Mouse (Mus musculus): Measurements from ENCODE around the gene Gm10320. TPM values are rescaled to one million over a fixed set of nuclear protein-coding genes. Genes with fewer than 3 reads are reported as not detected.

Gene Gm10320
- total RNA-seq, 4 experiments from 2014 or later: not detected

- DNase-seq (ENCODE audit: low spot score in 2 of 2): no peak
Measured at GRCm38 (mm10) chr13:98469916-98470315, 21.9 kb downstream of the Gm10320 start.

DNA sequence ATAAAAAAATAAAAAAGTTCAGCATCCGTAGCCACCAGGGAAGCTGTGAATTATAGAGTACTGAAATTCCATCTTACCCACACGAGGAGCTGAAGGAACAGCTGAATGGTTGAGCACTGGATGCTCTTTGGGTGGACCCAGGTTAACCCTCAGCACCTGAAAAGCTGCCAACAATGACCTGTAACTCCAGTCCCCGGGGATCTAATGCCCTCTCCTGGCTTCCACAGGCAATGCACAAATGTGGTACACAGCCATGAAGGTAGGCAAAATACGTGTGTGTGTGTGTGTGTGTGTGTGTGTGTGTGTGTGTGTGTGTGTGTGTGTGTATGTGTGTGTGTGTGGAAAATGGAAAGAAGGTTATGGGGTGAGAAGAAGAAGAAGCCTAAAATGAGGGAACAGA, 30.3 kb downstream of the Gm10320 start:
- DNase-seq (ENCODE audit: low spot score in 2 of 2): no peak

DNA sequence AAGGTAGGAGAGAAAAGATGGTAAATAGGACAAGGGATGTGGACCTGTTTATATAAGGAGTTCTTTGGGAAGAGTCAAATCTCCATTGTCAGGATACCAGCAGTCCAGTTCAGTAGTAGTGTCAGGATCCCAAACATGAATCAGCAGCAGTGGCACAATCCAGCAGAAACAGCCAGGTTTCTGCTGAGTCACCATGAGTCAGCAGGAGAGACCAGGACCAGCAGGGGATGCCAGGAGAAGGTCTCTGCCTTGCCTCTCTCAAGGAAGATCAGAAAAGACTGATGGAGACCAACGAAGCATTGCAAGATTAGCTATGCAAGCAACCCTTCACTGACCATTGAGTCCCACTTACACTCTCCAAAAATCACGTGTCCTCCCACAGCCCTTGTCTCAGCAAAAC, 35.4 kb downstream of the Gm10320 start:
- DNase-seq (ENCODE audit: low spot score in 2 of 2): no peak

DNA sequence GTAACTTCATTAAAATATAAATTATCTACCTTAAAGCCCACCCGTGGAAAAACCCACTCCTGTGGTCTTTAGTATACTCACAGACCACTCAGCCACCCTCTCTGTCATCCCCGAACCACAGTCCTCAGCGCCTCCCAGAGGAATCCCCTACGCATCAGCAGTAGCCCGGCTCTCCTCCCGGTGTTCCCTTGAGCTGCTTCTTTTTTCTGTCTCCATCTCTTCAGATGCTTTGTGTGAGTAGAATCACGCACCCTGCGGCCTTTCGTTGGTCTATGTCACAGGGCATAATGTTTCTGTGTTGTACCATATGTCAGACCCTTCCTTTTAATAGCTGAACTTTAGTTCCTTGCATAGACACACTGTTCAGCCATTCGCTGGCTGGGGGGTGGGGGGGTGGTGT, 36.2 kb downstream of the Gm10320 start:
- no peak for DNase-seq (ENCODE audit: low spot score in 2 of 2)

DNA sequence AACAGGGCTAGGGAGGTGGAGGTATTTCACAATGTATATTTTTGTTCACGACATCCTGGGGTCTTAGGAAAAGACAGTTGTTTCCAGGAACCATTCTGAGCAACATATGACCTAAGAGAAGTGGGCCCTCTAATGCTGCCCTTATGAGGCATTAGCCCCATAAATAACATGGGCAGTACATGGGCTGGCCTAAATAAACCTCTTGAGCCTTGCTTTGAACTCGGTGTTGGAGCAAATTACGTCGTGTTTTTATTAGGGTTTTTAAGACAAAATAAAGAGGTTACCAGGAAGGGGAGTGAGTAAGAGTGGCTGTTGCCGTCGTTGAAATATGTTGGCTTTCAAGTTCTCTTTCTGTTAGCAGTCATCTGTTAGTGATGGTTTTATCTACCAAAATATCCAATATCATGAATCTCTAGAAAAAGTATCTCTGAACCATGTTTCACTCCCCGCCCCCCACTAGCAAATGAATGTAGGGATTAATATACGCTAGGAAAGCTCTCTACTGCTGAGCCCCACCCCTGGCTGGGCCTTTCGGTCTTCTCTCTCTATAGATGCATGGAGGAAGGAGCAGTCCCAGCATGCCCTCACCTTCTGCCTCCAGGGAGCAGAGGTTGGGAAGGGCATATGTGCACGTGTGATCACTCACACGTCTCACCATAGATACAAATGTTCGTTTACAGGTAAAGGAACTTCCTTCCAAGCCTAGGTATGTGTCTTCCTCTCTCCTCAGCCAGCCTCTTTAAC, 37.4 kb downstream of the Gm10320 start:
- DNase-seq (ENCODE audit: low spot score in 2 of 2): no peak

GRCm38 (mm10) chr13:98453146-98453545, 38.7 kb downstream of the Gm10320 start:
- no peak for DNase-seq (ENCODE audit: low spot score in 2 of 2)

- DNase-seq (ENCODE audit: low spot score in 2 of 2): no peak
Measured at GRCm38 (mm10) chr13:98448696-98449095, 43.1 kb downstream of the Gm10320 start.

GRCm38 (mm10) chr13:98447741-98448140, 44.1 kb downstream of the Gm10320 start:
- no peak for DNase-seq (ENCODE audit: low spot score in 2 of 2)

GRCm38 (mm10) chr13:98445391-98446125, 46.2 kb downstream of the Gm10320 start:
- DNase-seq (ENCODE audit: low spot score in 2 of 2): no peak

DNA sequence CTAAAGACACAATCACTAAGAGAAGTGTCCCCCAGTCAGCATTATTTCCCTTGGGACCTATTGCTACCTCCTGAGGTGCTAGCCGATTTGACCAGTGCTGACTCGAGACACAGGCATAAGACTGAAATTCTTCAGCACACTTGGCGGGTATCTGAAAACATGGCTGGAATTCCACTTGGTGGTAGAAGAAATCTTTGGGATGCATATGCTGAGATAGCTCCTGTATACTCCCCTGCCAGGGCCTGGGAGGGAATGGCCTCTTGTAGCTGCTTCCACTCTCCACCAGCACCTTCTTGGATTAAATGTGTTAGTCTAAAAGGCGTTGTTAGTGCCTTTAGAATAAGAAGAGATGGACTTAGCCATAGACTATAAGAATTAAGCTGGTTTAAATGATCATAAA, 50.8 kb downstream of the Gm10320 start:
- no peak for DNase-seq (ENCODE audit: low spot score in 2 of 2)

GRCm38 (mm10) chr13:98440293-98440952, 51.4 kb downstream of the Gm10320 start:
- DNase-seq (ENCODE audit: low spot score in 2 of 2): no peak

Other genes starting within 250 kb of the Gm10320 start
- 1 to 10 TPM; 3.0 to 4.7 (median 3.8) TPM for gene Utp15, start 229.0 kb downstream of the Gm10320 start, total RNA-seq (2022)
- 10 to 100 TPM; 13.5 to 18.7 (median 16.3) TPM for gene Ankra2, start 228.9 kb downstream of the Gm10320 start, total RNA-seq (2022)
- gene Gm21976, start 212.1 kb downstream of the Gm10320 start, total RNA-seq (2022): not detected
- gene Btf3, start 175.0 kb downstream of the Gm10320 start, total RNA-seq (2022): 100 to 1,000 TPM; 208 to 239 (median 210) TPM
- gene Foxd1, start 137.8 kb downstream of the Gm10320 start, total RNA-seq (2022): under 1 TPM in 1 of 4 experiments, not detected in 3; 0.11 TPM
- gene Tmem174, start 145.4 kb upstream of the Gm10320 start, total RNA-seq (2022): not detected
- gene Tmem171, start 202.8 kb upstream of the Gm10320 start, total RNA-seq (2022): 1 to 10 TPM in 1 of 4 experiments, under 1 TPM in 1, not detected in 2; 0.32 to 1.4 TPM